Mouse (Mus musculus): ENCODE results near the gene Scnm1. TPM values are rescaled to one million over a fixed set of nuclear protein-coding genes. Genes with fewer than 3 reads are reported as not detected.

The Scnm1 gene
- total RNA-seq (2023; ENCODE audit: inconsistent age), result 57.3 to 78.5 TPM (median 59.9 TPM) in 4 replicates

DNA sequence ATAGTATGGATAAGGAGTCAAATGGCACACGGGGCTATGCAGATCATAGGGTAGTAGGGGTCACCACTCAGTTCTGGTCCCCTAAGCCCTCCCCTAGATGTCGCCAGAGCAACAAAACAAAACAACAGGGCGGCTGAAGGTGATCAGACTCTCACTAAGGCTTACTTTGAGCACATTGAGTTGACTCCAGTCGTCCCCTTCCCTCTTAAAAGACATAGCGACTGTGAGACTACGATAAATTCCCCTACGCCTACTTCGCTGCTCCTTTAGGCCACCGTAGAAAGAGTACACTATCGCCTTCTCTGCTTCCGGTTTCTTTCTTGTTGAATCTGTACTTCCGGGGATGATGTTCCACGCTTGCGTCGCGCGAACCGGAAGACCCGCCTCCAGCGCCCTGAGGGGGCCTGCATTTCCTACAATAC is at the start of gene Scnm1, which contains the start of gene Lysmd1:
Gene Scnm1, minus strand, starts transcription at position 332 of the 422 bp plus-strand sequence.
Gene Lysmd1, plus strand, starts transcription at position 409 of the 422 bp plus-strand sequence.

DNA sequence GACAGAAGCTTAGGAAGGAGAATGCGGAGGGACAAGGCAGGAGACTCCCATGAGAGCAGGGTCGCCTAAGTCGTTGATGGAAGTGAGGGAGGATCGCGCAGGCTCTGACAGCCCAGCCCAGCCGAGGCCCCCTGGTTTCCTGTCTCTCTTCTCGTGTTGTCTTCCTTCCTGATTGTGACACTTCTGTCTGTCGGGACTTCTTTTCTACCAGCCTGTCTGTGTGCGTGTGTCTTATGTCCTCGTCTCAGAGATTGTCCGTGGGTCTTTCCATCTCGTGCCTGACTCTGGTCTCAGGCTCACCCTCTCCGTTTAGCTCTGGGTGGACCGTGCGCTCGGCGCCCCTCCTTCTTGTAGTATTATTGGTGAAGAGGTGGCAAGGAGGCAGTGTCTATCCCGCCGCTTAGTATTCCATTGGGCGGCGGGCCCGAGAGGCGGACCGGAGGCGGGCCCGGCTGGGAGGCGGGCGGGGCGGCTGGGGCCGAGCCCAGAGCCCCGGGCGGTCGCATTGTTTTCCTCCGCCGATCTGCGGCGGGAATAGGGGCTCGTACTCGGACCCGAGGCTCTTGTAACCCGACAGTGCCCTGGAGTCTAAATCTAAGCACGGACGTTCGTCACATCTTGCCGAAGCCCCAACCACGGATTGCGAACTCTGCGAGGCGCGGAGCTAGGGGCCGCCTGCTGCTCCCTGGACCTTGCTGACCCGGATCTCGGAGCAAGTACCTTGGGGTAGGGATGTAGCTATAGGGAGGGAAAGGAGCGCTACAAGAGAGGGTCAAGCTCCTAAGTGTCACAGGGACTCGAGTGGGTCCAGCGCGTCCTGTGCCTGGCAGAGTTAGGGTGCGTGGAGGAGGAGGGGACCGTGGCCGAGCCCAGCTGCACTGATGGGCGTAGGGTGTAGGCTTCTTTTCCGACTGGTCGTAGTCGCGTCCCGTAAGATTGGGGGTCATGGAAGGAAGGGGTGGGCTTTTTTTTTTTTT is 26.5 kb upstream of the Scnm1 start, which contains the start of gene Sema6c:
Gene Sema6c, plus strand, starts transcription at position 471 of the 977 bp plus-strand sequence.

DNA sequence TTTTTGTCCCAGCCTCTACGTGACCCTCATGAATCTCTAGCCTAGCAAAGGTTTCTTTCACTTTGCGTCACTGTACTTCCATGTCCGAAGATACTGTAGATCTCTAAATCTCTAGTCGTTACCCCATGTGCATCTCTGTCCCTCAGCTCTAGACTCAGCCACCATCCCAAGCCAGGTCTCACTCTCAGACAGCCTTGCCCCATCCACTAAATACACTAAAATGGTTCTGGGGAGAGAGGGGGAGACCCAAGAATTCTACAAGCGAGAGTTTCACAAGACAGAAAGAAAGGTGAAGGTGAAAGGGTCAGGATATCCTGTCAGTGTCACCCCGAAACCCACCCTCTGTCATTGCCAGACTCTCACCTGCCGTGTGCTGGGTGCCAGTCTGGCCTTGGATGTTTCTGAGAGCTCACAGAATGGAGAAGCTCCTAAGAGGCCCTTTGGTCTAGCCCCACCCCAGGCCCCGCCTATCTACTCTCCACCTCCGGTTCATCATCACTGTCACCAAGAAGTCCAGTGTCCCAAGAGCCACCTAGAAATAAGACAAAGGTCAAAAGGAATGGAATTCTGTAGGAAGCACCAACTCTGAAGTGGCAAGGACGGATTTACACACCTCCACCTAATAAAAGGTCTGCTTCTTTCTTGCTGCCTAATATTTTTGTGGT is 8.3 kb upstream of the Scnm1 start, which contains the start of gene Tnfaip8l2:
Gene Tnfaip8l2, minus strand, starts transcription at position 409 of the 665 bp plus-strand sequence.

DNA sequence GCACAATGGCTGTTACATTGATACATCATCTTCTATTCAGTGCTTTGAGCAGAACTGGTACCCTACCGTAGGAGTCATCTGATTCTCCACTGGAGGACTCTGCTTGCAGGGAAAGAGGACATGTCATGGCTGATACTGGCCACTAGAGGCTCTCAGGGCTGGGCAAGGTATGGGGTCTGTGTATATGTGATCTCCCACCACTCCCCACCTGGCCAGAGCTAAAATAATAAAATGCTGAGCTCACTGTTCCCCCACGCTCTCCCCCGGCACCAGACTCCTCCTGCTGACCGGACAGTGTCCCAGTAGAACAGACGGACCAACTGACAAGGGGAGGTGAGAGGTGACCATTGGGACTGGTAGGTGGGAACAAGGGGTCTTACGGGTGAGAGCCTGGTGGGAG is 9.6 kb downstream of the Scnm1 start, which contains the start of gene Tmod4:
Gene Tmod4, plus strand, starts transcription at position 231 of the 400 bp plus-strand sequence.

DNA sequence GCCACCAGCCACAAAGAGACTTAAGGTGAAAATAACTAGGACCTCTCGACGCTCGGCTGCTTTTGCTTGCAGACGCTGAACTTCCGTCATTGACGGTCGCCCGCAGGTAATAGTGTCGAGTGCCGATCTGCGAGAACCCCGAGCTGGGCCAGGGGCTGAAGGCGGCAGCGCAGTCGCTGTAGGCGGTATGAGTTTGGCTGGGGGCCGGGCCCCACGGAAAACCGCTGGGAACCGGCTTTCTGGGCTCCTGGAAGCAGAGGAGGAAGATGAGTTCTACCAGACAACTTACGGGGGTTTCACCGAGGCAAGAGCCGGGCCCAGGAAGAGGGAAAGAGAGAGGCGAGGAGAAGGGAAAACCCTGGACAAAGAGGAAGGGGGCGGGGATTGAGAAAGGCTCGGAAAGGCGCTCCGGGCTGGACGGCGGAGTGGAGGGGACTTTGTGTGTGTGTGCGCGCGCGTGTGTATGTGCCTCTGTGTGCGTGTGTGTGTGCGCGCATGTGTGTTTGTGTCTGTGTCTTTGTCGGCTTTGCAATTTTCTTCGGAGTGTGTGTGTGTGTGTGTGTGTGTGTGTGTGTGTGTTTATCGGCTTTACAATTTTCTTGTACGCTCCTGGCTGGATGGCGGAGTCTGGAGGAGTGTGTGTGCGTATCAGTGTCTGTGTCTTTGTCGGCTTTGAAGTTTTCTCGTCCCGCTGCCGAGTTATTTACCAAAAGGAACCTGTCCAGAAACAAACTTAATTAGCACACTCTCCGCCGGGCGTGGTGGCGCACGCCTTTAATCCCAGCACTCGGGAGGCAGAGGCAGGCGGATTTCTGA is 22.7 kb downstream of the Scnm1 start, which contains the start of gene Vps72:
Gene Vps72, plus strand, starts transcription at position 112 of the 816 bp plus-strand sequence.

DNA sequence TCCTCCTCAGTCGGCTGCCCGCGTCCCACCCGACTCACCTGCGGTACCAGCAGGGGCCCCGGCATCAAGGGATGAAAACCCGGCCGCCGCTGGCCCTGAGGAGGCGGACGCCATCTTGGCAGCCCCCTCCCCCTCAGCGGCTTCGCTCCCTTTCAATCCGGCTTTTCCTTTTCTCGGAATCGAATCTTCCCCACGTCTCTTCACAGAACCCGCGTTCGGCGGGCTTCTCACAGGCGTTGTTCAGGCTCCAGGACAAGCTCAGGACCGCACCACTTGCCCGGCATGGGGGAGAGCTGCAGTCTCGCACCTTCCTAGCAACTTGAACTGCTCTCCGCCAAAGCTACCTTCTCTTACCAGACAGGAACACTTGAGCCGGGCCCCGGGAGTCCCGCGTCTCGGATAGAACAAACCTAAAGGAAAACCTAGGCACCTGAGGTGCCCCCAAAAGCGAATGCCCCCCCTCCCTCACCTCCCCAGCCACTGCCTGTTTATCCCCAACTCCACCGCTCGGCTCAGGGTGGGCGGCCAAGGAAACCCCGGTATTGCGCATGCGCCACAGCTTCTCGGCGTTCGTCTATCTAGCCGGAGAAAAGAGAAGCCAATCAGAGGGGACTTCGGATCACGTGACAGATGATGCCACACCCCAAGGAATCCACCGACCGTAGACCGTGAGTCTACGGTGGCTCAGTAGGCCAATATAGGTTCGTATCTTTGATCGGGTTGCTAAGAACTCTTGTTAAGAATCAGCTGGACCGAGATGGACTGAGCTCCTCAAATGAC is 27.3 kb downstream of the Scnm1 start, which contains the start of gene Pip5k1a:
Gene Pip5k1a, minus strand, starts transcription at position 593 of the 780 bp plus-strand sequence.

Other genes with a start within 250 kb of the Scnm1 start
- 225 to 251 TPM (median 243 TPM) in 4 replicates for gene Psmb4, start 247.1 kb downstream of the Scnm1 start, total RNA-seq (2023; ENCODE audit: inconsistent age)
- 1.5 to 4.9 TPM (median 2.5 TPM) in 4 replicates for gene Selenbp1, start 201.0 kb downstream of the Scnm1 start, total RNA-seq (2023; ENCODE audit: inconsistent age)
- gene Rfx5, start 179.9 kb downstream of the Scnm1 start, total RNA-seq (2023; ENCODE audit: inconsistent age), result 101 to 122 TPM (median 111 TPM) in 4 replicates
- gene Pi4kb, start 159.3 kb downstream of the Scnm1 start, total RNA-seq (2023; ENCODE audit: inconsistent age), result 88.4 to 94.7 TPM (median 90.4 TPM) in 4 replicates
- 44.0 to 63.8 TPM (median 53.7 TPM) in 4 replicates for gene Zfp687, start 118.6 kb downstream of the Scnm1 start, total RNA-seq (2023; ENCODE audit: inconsistent age)
- 124 to 144 TPM (median 133 TPM) in 4 replicates for gene Psmd4, start 91.4 kb downstream of the Scnm1 start, total RNA-seq (2023; ENCODE audit: inconsistent age)
- 33.7 to 38.4 TPM (median 36.5 TPM) in 4 replicates for gene Pip5k1a, start 27.1 kb downstream of the Scnm1 start, total RNA-seq (2023; ENCODE audit: inconsistent age)
- gene Vps72, start 23.0 kb downstream of the Scnm1 start, total RNA-seq (2023; ENCODE audit: inconsistent age), result 53.3 to 68.2 TPM (median 62.1 TPM) in 4 replicates
- 1.5 to 4.0 TPM (median 2.2 TPM) in 4 replicates for gene Tmod4, start 9.5 kb downstream of the Scnm1 start, total RNA-seq (2023; ENCODE audit: inconsistent age)
- 5.3 to 7.8 TPM (median 6.3 TPM) in 4 replicates for gene Lysmd1, start 77 bp upstream of the Scnm1 start, total RNA-seq (2023; ENCODE audit: inconsistent age)
- 24.3 to 35.2 TPM (median 28.0 TPM) in 4 replicates for gene Tnfaip8l2, start 8.3 kb upstream of the Scnm1 start, total RNA-seq (2023; ENCODE audit: inconsistent age)
- 0.18 to 1.1 TPM (median 0.54 TPM) in 3 of 4 replicates, not detected in the other for gene Sema6c, start 26.4 kb upstream of the Scnm1 start, total RNA-seq (2023; ENCODE audit: inconsistent age)
- gene Gabpb2, start 83.9 kb upstream of the Scnm1 start, total RNA-seq (2023; ENCODE audit: inconsistent age), result 66.4 to 77.9 TPM (median 74.8 TPM) in 4 replicates
- gene Cdc42se1, start 94.7 kb upstream of the Scnm1 start, total RNA-seq (2023; ENCODE audit: inconsistent age), result 193 to 216 TPM (median 202 TPM) in 4 replicates
- gene Mllt11, start 98.2 kb upstream of the Scnm1 start, total RNA-seq (2023; ENCODE audit: inconsistent age), result 4.9 to 8.2 TPM (median 7.6 TPM) in 4 replicates
- gene Gm128, start 107.6 kb upstream of the Scnm1 start, total RNA-seq (2023; ENCODE audit: inconsistent age), result not detected in 4 replicates
- gene Bnipl, start 117.2 kb upstream of the Scnm1 start, total RNA-seq (2023; ENCODE audit: inconsistent age), result not detected in 4 replicates
- 32.4 to 40.2 TPM (median 36.0 TPM) in 4 replicates for gene Mindy1, start 147.3 kb upstream of the Scnm1 start, total RNA-seq (2023; ENCODE audit: inconsistent age)
- gene Prune1, start 148.1 kb upstream of the Scnm1 start, total RNA-seq (2023; ENCODE audit: inconsistent age), result 9.9 to 11.6 TPM (median 11.1 TPM) in 4 replicates
- gene Anxa9, start 173.2 kb upstream of the Scnm1 start, total RNA-seq (2023; ENCODE audit: inconsistent age), result 1.2 to 2.2 TPM (median 2.0 TPM) in 4 replicates
- gene Cers2, start 180.8 kb upstream of the Scnm1 start, total RNA-seq (2023; ENCODE audit: inconsistent age), result 121 to 134 TPM (median 130 TPM) in 4 replicates
- 31.4 to 38.1 TPM (median 33.0 TPM) in 4 replicates for gene Setdb1, start 223.2 kb upstream of the Scnm1 start, total RNA-seq (2023; ENCODE audit: inconsistent age)